10 mouse cellular contexts compared by ENCODE assay signal in the genomic region with DNA sequence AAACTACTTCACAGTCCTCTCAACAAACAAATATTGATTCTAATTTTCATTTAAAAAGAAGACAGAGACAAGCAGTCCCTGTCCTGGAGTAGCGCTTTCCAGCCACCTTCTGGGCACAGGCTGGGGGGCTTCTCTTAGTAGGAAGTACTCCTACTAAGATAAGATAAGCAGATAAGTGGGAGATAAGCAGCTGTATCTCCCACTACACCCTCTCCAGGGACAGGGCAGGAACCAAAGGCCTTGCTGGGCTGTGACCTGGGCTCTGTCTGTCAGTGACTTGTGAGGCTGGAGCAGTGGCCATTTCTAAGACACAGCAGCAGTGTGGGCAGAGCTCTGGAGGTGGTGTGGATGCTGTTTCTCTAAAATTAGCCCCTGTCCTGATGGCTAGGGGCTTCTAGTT. TPM values are rescaled to one million over a fixed set of nuclear protein-coding genes. Genes with fewer than 3 reads are reported as not detected.
DNase-seq lines count a peak whose midpoint lies in the region; ATAC-seq and TF ChIP-seq lines count a peak whose summit lies in the region.
"Had no signal": no experiment of that assay in that cellular context is flagged by ENCODE, and none has a peak within 500 bp of the region (broad histone marks: within the 10 kb centered on the region; RNA-seq: fewer than 3 reads in every experiment).

No protein-coding gene starts in this region.

- WGBS in heart, embryonic 14.5 days, result 74% methylated on average over 1 of the region's 1 CpGs
- WGBS in liver, embryonic 12.5 days (ENCODE audit: insufficient replicate concordance), result 27% methylated on average over 1 of the region's 1 CpGs

- no peaks in the 10 kb centered on the region for H3K27me3 ChIP-seq in heart, embryonic 14.5 days (ENCODE audit: control insufficient read depth, insufficient read depth, low read length)
- H3K27me3 ChIP-seq in liver, embryonic 12.5 days (replicated peaks), result no peaks in the 10 kb centered on the region
- H3K27me3 ChIP-seq: embryonic facial prominence, embryonic 15.5 days had no signal

- no peaks in the 10 kb centered on the region for H3K36me3 ChIP-seq in heart, embryonic 14.5 days (ENCODE audit: control insufficient read depth, insufficient read depth, low read length)
- no peaks in the 10 kb centered on the region for H3K36me3 ChIP-seq in liver, embryonic 12.5 days
- H3K36me3 ChIP-seq: embryonic facial prominence, embryonic 15.5 days had no signal

- H3K9me3 ChIP-seq in heart, embryonic 14.5 days (ENCODE audit: control insufficient read depth, low read length), result no peaks in the 10 kb centered on the region
- H3K9me3 ChIP-seq in liver, embryonic 12.5 days (replicated peaks), result no peaks in the 10 kb centered on the region
- H3K9me3 ChIP-seq: embryonic facial prominence, embryonic 15.5 days had no signal

- H3K4me3 ChIP-seq in heart, embryonic 14.5 days (ENCODE audit: control insufficient read depth in 1 of 2, insufficient read depth in 1 of 2, low read depth in 1 of 2, low read length in 2 of 2), result no peak overlapping the region
- no peak overlapping the region for H3K4me3 ChIP-seq in layer of hippocampus, adult 2 months
- H3K4me3 ChIP-seq in brown adipose tissue, adult 24 weeks (ENCODE audit: insufficient read depth, low read depth, low read length), result peak overlapping the region; percentile 32
- H3K4me3 ChIP-seq in liver, embryonic 12.5 days, result peak overlapping the region; percentile 47
- H3K4me3 ChIP-seq: embryonic facial prominence, embryonic 15.5 days had no signal

- no peak overlapping the region for H3K9ac ChIP-seq in heart, embryonic 14.5 days (ENCODE audit: low read length)
- peak overlapping the region; percentile 66 for H3K9ac ChIP-seq in liver, embryonic 12.5 days
- H3K9ac ChIP-seq: embryonic facial prominence, embryonic 15.5 days had no signal

- peak overlapping the region; percentile 64 to 86 for H3K27ac ChIP-seq in heart, embryonic 14.5 days (replicated peaks in 1 of 2; ENCODE audit: control insufficient read depth in 1 of 2, insufficient read depth in 1 of 2, low read depth in 2 of 2, low read length in 2 of 2)
- H3K27ac ChIP-seq in layer of hippocampus, adult 2 months, result peak overlapping the region; percentile 12; the same call in 1 of the 2 replicates
- peak overlapping the region; percentile 99 for H3K27ac ChIP-seq in brown adipose tissue, adult 24 weeks (replicated peaks; ENCODE audit: low read depth, low read length)
- peak overlapping the region; percentile 87 for H3K27ac ChIP-seq in liver, embryonic 12.5 days
- H3K27ac ChIP-seq: embryonic facial prominence, embryonic 15.5 days had no signal

- no peak overlapping the region for H3K4me2 ChIP-seq in heart, embryonic 14.5 days (ENCODE audit: low read length)
- H3K4me2 ChIP-seq in liver, embryonic 12.5 days, result peak overlapping the region; percentile 65
- H3K4me2 ChIP-seq: embryonic facial prominence, embryonic 15.5 days had no signal

- no peak for DNase-seq in heart, postnatal 4 days
- no peak for DNase-seq in layer of hippocampus, adult 2 months (ENCODE audit: low spot score in 2 of 2)
- DNase-seq in layer of hippocampus, adult 18-20 months (ENCODE audit: low spot score in 2 of 2), result no peak
- no peak for DNase-seq in B cell, adult 2 months
- DNase-seq: cerebellum, postnatal 10 days; layer of hippocampus, postnatal 36 days had no signal

- H3K4me1 ChIP-seq in heart, embryonic 14.5 days (ENCODE audit: control insufficient read depth in 2 of 2, insufficient read depth in 2 of 2, low read length in 2 of 2), result peaks cover 55 to 59% of the 10 kb centered on the region in 2 experiments
- H3K4me1 ChIP-seq in brown adipose tissue, adult 24 weeks (ENCODE audit: control insufficient read depth, insufficient read depth, insufficient read length, low read length), result peaks cover 47% of the 10 kb centered on the region
- H3K4me1 ChIP-seq in liver, embryonic 12.5 days, result peaks cover 99% of the 10 kb centered on the region

- TF ChIP-seq CTCF in layer of hippocampus, adult 2 months (conservative IDR thresholded peaks at IDR 0.05), result no peak

- ATAC-seq in heart, embryonic 14.5 days (ENCODE audit: insufficient number of reproducible peaks, insufficient read depth, low FRiP score, low read depth), result no peak
- peak; percentile 39; the same call in 1 of the 2 replicates for ATAC-seq in liver, embryonic 12.5 days

RNA-seq across cellular contexts. Expression of gene Egfl7, which starts 4.4 kb away (rescaled TPM):
- 161 and 177 TPM in 2 replicates for polyA plus RNA-seq in heart, embryonic 14.5 days (2014; fragmentation: Nextera tagmentation; extraction: Ambion mirVana)
- total RNA-seq in heart, postnatal 4 days (2021), result 100 to 1,000 TPM; 317 to 343 TPM
- total RNA-seq in layer of hippocampus, adult 2 months (2021), result 10 to 100 TPM; 72.2 to 74.3 TPM
- 10 to 100 TPM; 53.5 to 59.7 TPM for total RNA-seq in layer of hippocampus, adult 18-20 months (2021)
- 75.5 and 80.4 TPM in 2 replicates for polyA plus RNA-seq in brown adipose tissue, adult 24 weeks (2012; ENCODE audit: insufficient read depth, insufficient read length, missing spikeins)
- polyA plus RNA-seq in liver, embryonic 12.5 days (2016; fragmentation: Nextera tagmentation; extraction: Ambion mirVana), result 106 and 120 TPM in 2 replicates

RNA-seq across cellular contexts. Expression of gene Gm20532, which starts 11.1 kb away (rescaled TPM):
- not detected in 2 replicates for polyA plus RNA-seq in heart, embryonic 14.5 days (2014; fragmentation: Nextera tagmentation; extraction: Ambion mirVana)
- total RNA-seq in heart, postnatal 4 days (2021), result not detected
- total RNA-seq in layer of hippocampus, adult 2 months (2021), result not detected
- not detected for total RNA-seq in layer of hippocampus, adult 18-20 months (2021)
- not detected in 2 replicates for polyA plus RNA-seq in brown adipose tissue, adult 24 weeks (2012; ENCODE audit: insufficient read depth, insufficient read length, missing spikeins)
- not detected in 2 replicates for polyA plus RNA-seq in liver, embryonic 12.5 days (2016; fragmentation: Nextera tagmentation; extraction: Ambion mirVana)
- total RNA-seq: layer of hippocampus, postnatal 36 days had no signal
- polyA plus RNA-seq: embryonic facial prominence, embryonic 15.5 days had no signal

RNA-seq across cellular contexts. Expression of gene Agpat2, which starts 28.8 kb away (rescaled TPM):
- polyA plus RNA-seq in heart, embryonic 14.5 days (2014; fragmentation: Nextera tagmentation; extraction: Ambion mirVana), result 24.0 and 24.7 TPM in 2 replicates
- total RNA-seq in heart, postnatal 4 days (2021), result 10 to 100 TPM; 23.9 to 25.4 TPM
- total RNA-seq in layer of hippocampus, adult 2 months (2021), result 1 to 10 TPM; 1.6 to 2.5 TPM
- total RNA-seq in layer of hippocampus, adult 18-20 months (2021), result 1 to 10 TPM; 2.1 to 2.5 TPM
- polyA plus RNA-seq in brown adipose tissue, adult 24 weeks (2012; ENCODE audit: insufficient read depth, insufficient read length, missing spikeins), result 2,029 and 2,407 TPM in 2 replicates
- polyA plus RNA-seq in liver, embryonic 12.5 days (2016; fragmentation: Nextera tagmentation; extraction: Ambion mirVana), result 26.7 and 28.7 TPM in 2 replicates

RNA-seq across cellular contexts. Expression of gene Fam69b, which starts 52.9 kb away (rescaled TPM):
- 13.3 and 15.2 TPM in 2 replicates for polyA plus RNA-seq in heart, embryonic 14.5 days (2014; fragmentation: Nextera tagmentation; extraction: Ambion mirVana)
- total RNA-seq in heart, postnatal 4 days (2021), result 1 to 10 TPM; 6.1 to 7.0 TPM
- 10 to 100 TPM; 70.3 to 72.6 TPM for total RNA-seq in layer of hippocampus, adult 2 months (2021)
- 10 to 100 TPM; 67.9 to 72.8 TPM for total RNA-seq in layer of hippocampus, adult 18-20 months (2021)
- 24.4 and 49.4 TPM in 2 replicates for polyA plus RNA-seq in brown adipose tissue, adult 24 weeks (2012; ENCODE audit: insufficient read depth, insufficient read length, missing spikeins)
- polyA plus RNA-seq in liver, embryonic 12.5 days (2016; fragmentation: Nextera tagmentation; extraction: Ambion mirVana), result 4.6 and 5.5 TPM in 2 replicates

RNA-seq across cellular contexts. Expression of gene Notch1, which starts 58.9 kb away (rescaled TPM):
- polyA plus RNA-seq in heart, embryonic 14.5 days (2014; fragmentation: Nextera tagmentation; extraction: Ambion mirVana), result 21.2 and 21.6 TPM in 2 replicates
- 10 to 100 TPM; 55.3 to 62.3 TPM for total RNA-seq in heart, postnatal 4 days (2021)
- 10 to 100 TPM; 32.7 to 35.7 TPM for total RNA-seq in layer of hippocampus, adult 2 months (2021)
- total RNA-seq in layer of hippocampus, adult 18-20 months (2021), result 10 to 100 TPM; 26.4 to 26.9 TPM
- polyA plus RNA-seq in brown adipose tissue, adult 24 weeks (2012; ENCODE audit: insufficient read depth, insufficient read length, missing spikeins), result 5.6 and 8.9 TPM in 2 replicates
- 4.1 and 4.4 TPM in 2 replicates for polyA plus RNA-seq in liver, embryonic 12.5 days (2016; fragmentation: Nextera tagmentation; extraction: Ambion mirVana)

Comparison
In these comparisons a context has a peak if more than half of its experiments do, and no peak if none do; other contexts are left out.
1. H3K27ac ChIP-seq: peak in every context shown above with its lines; median percentile 99 in brown adipose tissue, adult 24 weeks; 87 in liver, embryonic 12.5 days; 75 in heart, embryonic 14.5 days; 12 in layer of hippocampus, adult 2 months.
2. H3K4me3 ChIP-seq: peak in brown adipose tissue, adult 24 weeks (single experiment) and liver, embryonic 12.5 days (single experiment); none in heart, embryonic 14.5 days (0 of 2) and layer of hippocampus, adult 2 months (single experiment).
3. RNA of gene Egfl7, which starts 4.4 kb away (total RNA-seq): 317 to 343 TPM in heart, postnatal 4 days; 72.2 to 74.3 TPM in layer of hippocampus, adult 2 months and 53.5 to 59.7 TPM in layer of hippocampus, adult 18-20 months; every median in the first group is over 4 times any median in the second.
4. RNA of gene Agpat2, which starts 28.8 kb away (total RNA-seq): 23.9 to 25.4 TPM in heart, postnatal 4 days; 1.6 to 2.5 TPM in layer of hippocampus, adult 2 months and 2.1 to 2.5 TPM in layer of hippocampus, adult 18-20 months; every median in the first group is over 4 times any median in the second.